Mouse (Mus musculus): Measurements from ENCODE around the gene BC049715. TPM values are rescaled to one million over a fixed set of nuclear protein-coding genes. Genes with fewer than 3 reads are reported as not detected.

BC049715 gene
- polyA plus RNA-seq, 1 experiment from 2014 or later, result 1.8 TPM

GRCm38 (mm10) chr6:136835352-136835751 is 7.9 kb downstream of the BC049715 start, which contains the start of gene Smco3:
TSS of gene Smco3 (minus strand) at chr6:136835452.
- no peak within 1 kb of the TSS for H3K9ac ChIP-seq (ENCODE audit: low read depth, low read length)
- no peaks in the 10 kb centered on the region for H3K36me3 ChIP-seq (ENCODE audit: control insufficient read depth, insufficient read depth)
- no peak for ATAC-seq
- no peak for TF ChIP-seq CTCF (IDR thresholded peaks at IDR 0.05; ENCODE audit: low read depth)
- 47% methylated on average over 4 of the region's 4 CpGs for WGBS
- no peaks in the 10 kb centered on the region for H3K9me3 ChIP-seq (ENCODE audit: control insufficient read depth)
- no peak within 1 kb of the TSS for H3K4me2 ChIP-seq (replicated peaks; ENCODE audit: low read depth)
- H3K27me3 ChIP-seq (replicated peaks; ENCODE audit: control insufficient read depth, insufficient read depth, low read length), result no peaks in the 10 kb centered on the region
- no peak within 1 kb of the TSS for H3K27ac ChIP-seq (ENCODE audit: low read depth, low read length)
- H3K4me3 ChIP-seq (ENCODE audit: low read depth, low read length), result no peak within 1 kb of the TSS
- no peaks in the 10 kb centered on the region for H3K4me1 ChIP-seq (replicated peaks; ENCODE audit: control insufficient read depth, insufficient read depth, low read length)

GRCm38 (mm10) chr6:136837323-136837722 is 9.9 kb downstream of the BC049715 start:
- Histone ChIP-seq H3K27me3 (replicated peaks; ENCODE audit: control insufficient read depth, insufficient read depth, low read length) (no peaks in the 10 kb centered on the region), H3K27ac (ENCODE audit: low read depth, low read length) (no peak overlapping the region), H3K9me3 (ENCODE audit: control insufficient read depth) (no peaks in the 10 kb centered on the region), H3K4me2 (replicated peaks; ENCODE audit: low read depth) (no peak overlapping the region), H3K9ac (ENCODE audit: low read depth, low read length) (no peak overlapping the region), H3K4me3 (ENCODE audit: low read depth, low read length) (no peak overlapping the region), H3K4me1 (replicated peaks; ENCODE audit: control insufficient read depth, insufficient read depth, low read length) (no peaks in the 10 kb centered on the region), H3K36me3 (ENCODE audit: control insufficient read depth, insufficient read depth) (no peaks in the 10 kb centered on the region)
- ATAC-seq, result no peak
- no peak for TF ChIP-seq CTCF (IDR thresholded peaks at IDR 0.05; ENCODE audit: low read depth)
- WGBS, result 84% methylated on average over 3 of the region's 3 CpGs

GRCm38 (mm10) chr6:136844903-136845302 is 17.5 kb downstream of the BC049715 start:
- no peaks in the 10 kb centered on the region for H3K36me3 ChIP-seq (ENCODE audit: control insufficient read depth, insufficient read depth)
- no peaks in the 10 kb centered on the region for H3K9me3 ChIP-seq (ENCODE audit: control insufficient read depth)
- no peak overlapping the region for H3K4me2 ChIP-seq (replicated peaks; ENCODE audit: low read depth)
- no peak for TF ChIP-seq CTCF (IDR thresholded peaks at IDR 0.05; ENCODE audit: low read depth)
- H3K27ac ChIP-seq (ENCODE audit: low read depth, low read length), result no peak overlapping the region
- H3K4me1 ChIP-seq (replicated peaks; ENCODE audit: control insufficient read depth, insufficient read depth, low read length), result no peaks in the 10 kb centered on the region
- no peaks in the 10 kb centered on the region for H3K27me3 ChIP-seq (replicated peaks; ENCODE audit: control insufficient read depth, insufficient read depth, low read length)
- no peak for ATAC-seq
- H3K4me3 ChIP-seq (ENCODE audit: low read depth, low read length), result no peak overlapping the region
- no peak overlapping the region for H3K9ac ChIP-seq (ENCODE audit: low read depth, low read length)
- WGBS, result 72% methylated on average over 2 of the region's 2 CpGs

- H3K4me1 ChIP-seq (replicated peaks; ENCODE audit: control insufficient read depth, insufficient read depth, low read length), result no peaks in the 10 kb centered on the region
- WGBS, result 76% methylated on average over 5 of the region's 5 CpGs
- ATAC-seq, result no peak
- TF ChIP-seq CTCF (IDR thresholded peaks at IDR 0.05; ENCODE audit: low read depth), result no peak
- H3K9ac ChIP-seq (ENCODE audit: low read depth, low read length), result no peak overlapping the region
- H3K9me3 ChIP-seq (ENCODE audit: control insufficient read depth), result no peaks in the 10 kb centered on the region
- no peak overlapping the region for H3K4me2 ChIP-seq (replicated peaks; ENCODE audit: low read depth)
- H3K27ac ChIP-seq (ENCODE audit: low read depth, low read length), result no peak overlapping the region
- H3K36me3 ChIP-seq (ENCODE audit: control insufficient read depth, insufficient read depth), result no peaks in the 10 kb centered on the region
- H3K4me3 ChIP-seq (ENCODE audit: low read depth, low read length), result no peak overlapping the region
- H3K27me3 ChIP-seq (replicated peaks; ENCODE audit: control insufficient read depth, insufficient read depth, low read length), result no peaks in the 10 kb centered on the region
Observed at GRCm38 (mm10) chr6:136845706-136846480, 18.5 kb downstream of the BC049715 start.

GRCm38 (mm10) chr6:136847267-136847666 is 19.8 kb downstream of the BC049715 start:
- Histone ChIP-seq H3K27me3 (replicated peaks; ENCODE audit: control insufficient read depth, insufficient read depth, low read length) (no peaks in the 10 kb centered on the region), H3K4me3 (ENCODE audit: low read depth, low read length) (no peak overlapping the region), H3K4me1 (replicated peaks; ENCODE audit: control insufficient read depth, insufficient read depth, low read length) (no peaks in the 10 kb centered on the region), H3K4me2 (replicated peaks; ENCODE audit: low read depth) (no peak overlapping the region), H3K36me3 (ENCODE audit: control insufficient read depth, insufficient read depth) (no peaks in the 10 kb centered on the region), H3K27ac (ENCODE audit: low read depth, low read length) (no peak overlapping the region), H3K9me3 (ENCODE audit: control insufficient read depth) (no peaks in the 10 kb centered on the region), H3K9ac (ENCODE audit: low read depth, low read length) (no peak overlapping the region)
- no peak for TF ChIP-seq CTCF (IDR thresholded peaks at IDR 0.05; ENCODE audit: low read depth)
- WGBS, result 90% methylated on average over 3 of the region's 3 CpGs
- ATAC-seq, result no peak

- TF ChIP-seq CTCF (IDR thresholded peaks at IDR 0.05; ENCODE audit: low read depth), result peak; percentile 83
- no peaks in the 10 kb centered on the region for H3K4me1 ChIP-seq (replicated peaks; ENCODE audit: control insufficient read depth, insufficient read depth, low read length)
- no peak overlapping the region for H3K27ac ChIP-seq (ENCODE audit: low read depth, low read length)
- no peaks in the 10 kb centered on the region for H3K9me3 ChIP-seq (ENCODE audit: control insufficient read depth)
- WGBS, result 18% methylated on average over 2 of the region's 2 CpGs
- H3K4me2 ChIP-seq (replicated peaks; ENCODE audit: low read depth), result no peak overlapping the region
- H3K4me3 ChIP-seq (ENCODE audit: low read depth, low read length), result no peak overlapping the region
- no peaks in the 10 kb centered on the region for H3K27me3 ChIP-seq (replicated peaks; ENCODE audit: control insufficient read depth, insufficient read depth, low read length)
- H3K36me3 ChIP-seq (ENCODE audit: control insufficient read depth, insufficient read depth), result no peaks in the 10 kb centered on the region
- ATAC-seq, result 0 out of 2 replicates have a peak, but pooled peaks have one; percentile 47
- H3K9ac ChIP-seq (ENCODE audit: low read depth, low read length), result no peak overlapping the region
Observed at GRCm38 (mm10) chr6:136847790-136848189, 20.4 kb downstream of the BC049715 start.
